Mouse (Mus musculus) heart, adult 2 months (tissue): ENCODE data around the gene Pmp22.

Source experiments
- CTCF ChIP-seq: fragments of 200-600 bp; IDR thresholded peaks from 2 replicates; pipeline ENCODE4 v1.8.1; 2022; ENCODE audit warnings: antibody characterized with exemption, mild to moderate bottlenecking, moderate library complexity
- POLR2A ChIP-seq: fragments of 200-500 bp; IDR thresholded peaks from 2 replicates; pipeline ENCODE4 v1.6.1; 2011; ENCODE audit warnings: mild to moderate bottlenecking, low read depth, low read length, control low read depth; ENCODE audit not compliant: insufficient read depth

DNA sequence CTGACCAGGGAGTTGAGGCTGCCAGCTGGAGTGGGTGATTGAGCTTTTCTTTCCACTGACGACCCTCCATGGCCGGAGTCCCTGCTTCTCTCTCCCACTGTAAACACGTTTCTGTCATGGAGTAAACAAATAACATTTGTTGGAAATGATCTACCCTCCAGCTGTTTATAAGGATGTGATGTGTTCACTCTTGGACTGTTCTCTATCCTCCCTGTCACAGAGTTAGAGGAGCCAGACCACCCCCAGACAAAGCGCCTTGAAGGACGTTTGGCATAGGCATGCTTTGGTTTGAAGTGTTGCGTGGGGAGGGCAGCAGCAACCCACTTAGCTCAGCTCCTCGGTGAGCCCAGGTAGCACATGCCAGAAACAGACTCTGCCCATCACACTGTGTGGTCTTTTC, 60.0 kb downstream of the Pmp22 start:
- TF ChIP-seq CTCF (no peak), POLR2A (no peak)
